Mouse (Mus musculus) olfactory bulb, adult 2 months (tissue): ENCODE measurements around the gene Il17rb. TPM values are rescaled to one million over a fixed set of nuclear protein-coding genes. Genes with fewer than 3 reads are reported as not detected.

Experiments
- H3K27ac ChIP-seq: fragments of 200-500 bp; 2 replicates; pipeline ENCODE4 v1.5.1; 2012; ENCODE audit warnings: low read depth, low read length; ENCODE audit not compliant: insufficient read depth
- H3K4me1 ChIP-seq: fragments of 200-500 bp; 2 replicates; pipeline ENCODE4 v1.6.1; 2012; ENCODE audit warnings: low read length; ENCODE audit not compliant: control insufficient read depth, insufficient read depth
- H3K4me3 ChIP-seq: fragments of 200-500 bp; 2 replicates; pipeline ENCODE4 v1.5.1; 2012; ENCODE audit warnings: mild to moderate bottlenecking, low read depth, low read length, moderate library complexity; ENCODE audit not compliant: insufficient read depth
- CTCF ChIP-seq: fragments of 200-500 bp; IDR thresholded peaks from 2 replicates; pipeline ENCODE4 v1.5.1; 2012; ENCODE audit warnings: low read depth, mild to moderate bottlenecking, low read length, moderate library complexity; ENCODE audit not compliant: insufficient read depth
- POLR2A ChIP-seq: fragments of 200-500 bp; IDR thresholded peaks from 2 replicates; pipeline ENCODE4 v1.6.1; 2012; ENCODE audit warnings: mild to moderate bottlenecking, low read depth, low read length, moderate library complexity; ENCODE audit not compliant: insufficient read depth
- WGBS: fragments of 180-500 bp; shearing (Covaris S2); methylation state at CpG from one replicate; pipeline ENCODE4 v1.1.7; 2018; 5-methylcytosine and 5-hydroxymethylcytosine counted together
- polyA plus RNA-seq: library from polyadenylated mRNA; stranded (reverse); fragments of >200 nt; gene quantifications from 2 replicates; pipeline ENCODE4 v1.2.4, GENCODE M21; 2012; ENCODE audit warnings: low replicate concordance; ENCODE audit not compliant: missing spikeins, insufficient read depth, insufficient read length

Il17rb gene
- polyA plus RNA-seq, 1 experiment, result not detected

- TF ChIP-seq POLR2A (no peak), CTCF (no peak)
- H3K27ac ChIP-seq, result no peak overlapping the region
- no peaks in the 10 kb centered on the region for H3K4me1 ChIP-seq
- WGBS, result 77% methylated on average over 4 of the region's 4 CpGs
- H3K4me3 ChIP-seq, result no peak overlapping the region
These were observed 9.7 kb upstream of the Il17rb start for GRCm38 (mm10) chr14:30018463-30018801.

- H3K27ac ChIP-seq, result no peak overlapping the region
- H3K4me3 ChIP-seq, result no peak overlapping the region
- 95% methylated on average over 8 of the region's 8 CpGs for WGBS
- no peaks in the 10 kb centered on the region for H3K4me1 ChIP-seq
- no peak for TF ChIP-seq CTCF
- no peak for TF ChIP-seq POLR2A
These were observed 9.2 kb upstream of the Il17rb start for GRCm38 (mm10) chr14:30017794-30018462.

GRCm38 (mm10) chr14:30016666-30017065, 8.0 kb upstream of the Il17rb start:
- Histone ChIP-seq H3K4me1 (no peaks in the 10 kb centered on the region), H3K4me3 (no peak overlapping the region), H3K27ac (no peak overlapping the region)
- 72% methylated on average over 5 of the region's 5 CpGs for WGBS
- TF ChIP-seq POLR2A (no peak), CTCF (no peak)

- WGBS, result 60% methylated on average over 1 of the region's 1 CpGs
- H3K27ac ChIP-seq, result no peak overlapping the region
- no peak overlapping the region for H3K4me3 ChIP-seq
- no peak for TF ChIP-seq POLR2A
- TF ChIP-seq CTCF, result no peak
- H3K4me1 ChIP-seq, result peaks cover 7% of the 10 kb centered on the region
These were observed 6.3 kb upstream of the Il17rb start for GRCm38 (mm10) chr14:30015008-30015407.

GRCm38 (mm10) chr14:30014487-30014886, 5.8 kb upstream of the Il17rb start:
- 58% methylated on average over 10 of the region's 10 CpGs for WGBS
- TF ChIP-seq CTCF (no peak), POLR2A (no peak)
- H3K4me3 ChIP-seq, result no peak overlapping the region
- H3K4me1 ChIP-seq, result peaks cover 9% of the 10 kb centered on the region
- H3K27ac ChIP-seq, result no peak overlapping the region

GRCm38 (mm10) chr14:30011886-30012560, 3.3 kb upstream of the Il17rb start:
- Histone ChIP-seq H3K4me1 (peaks cover 19% of the 10 kb centered on the region), H3K27ac (no peak overlapping the region), H3K4me3 (no peak overlapping the region)
- WGBS, result 64% methylated on average over 10 of the region's 10 CpGs
- TF ChIP-seq CTCF (no peak), POLR2A (no peak)

- no peak overlapping the region for H3K27ac ChIP-seq
- H3K4me3 ChIP-seq, result no peak overlapping the region
- 35% methylated on average over 10 of the region's 10 CpGs for WGBS
- peaks cover 19% of the 10 kb centered on the region for H3K4me1 ChIP-seq
- no peak for TF ChIP-seq POLR2A
- TF ChIP-seq CTCF, result no peak
These were observed 1.3 kb upstream of the Il17rb start for GRCm38 (mm10) chr14:30009864-30010560.

- Histone ChIP-seq H3K27ac (no peak overlapping the region), H3K4me1 (peaks cover 5% of the 10 kb centered on the region), H3K4me3 (no peak overlapping the region)
- WGBS, result 88% methylated on average over 3 of the region's 3 CpGs
- TF ChIP-seq POLR2A, result no peak
- no peak for TF ChIP-seq CTCF
These were observed 9.3 kb downstream of the Il17rb start for GRCm38 (mm10) chr14:29999475-29999811.

- Histone ChIP-seq H3K4me3 (no peak overlapping the region), H3K4me1 (peaks cover 5% of the 10 kb centered on the region), H3K27ac (no peak overlapping the region)
- 42% methylated on average over 13 of the region's 13 CpGs for WGBS
- no peak for TF ChIP-seq POLR2A
- TF ChIP-seq CTCF, result no peak
These were observed 9.8 kb downstream of the Il17rb start for GRCm38 (mm10) chr14:29998747-29999474.
